Mouse (Mus musculus): ENCODE measurements around the gene Ap1b1. TPM values are rescaled to one million over a fixed set of nuclear protein-coding genes. Genes with fewer than 3 reads are reported as not detected.

Ap1b1 gene
- total RNA-seq, 2 experiments from 2014 or later, result 142 to 146 TPM

GRCm38 (mm10) chr11:5035421-5035820 is 48.8 kb downstream of the Ap1b1 start:
- peak; percentile 75 to 77 for DNase-seq

GRCm38 (mm10) chr11:5037146-5037854 is 50.7 kb downstream of the Ap1b1 start:
- no peak for DNase-seq

- no peak for DNase-seq
These were observed 54.0 kb downstream of the Ap1b1 start for GRCm38 (mm10) chr11:5040585-5040984.

- peak; percentile 67 to 68 for DNase-seq
These were observed 54.6 kb downstream of the Ap1b1 start for GRCm38 (mm10) chr11:5041144-5041780.

GRCm38 (mm10) chr11:5042645-5043381 is 56.2 kb downstream of the Ap1b1 start:
- no peak for DNase-seq

GRCm38 (mm10) chr11:5046321-5046926 is 59.8 kb downstream of the Ap1b1 start:
- no peak for DNase-seq

- no peak for DNase-seq
These were observed 65.0 kb downstream of the Ap1b1 start for GRCm38 (mm10) chr11:5051629-5052028.

- DNase-seq, result peak in 1 of 2 experiments; percentile 45
These were observed 65.7 kb downstream of the Ap1b1 start for GRCm38 (mm10) chr11:5052200-5052854.

GRCm38 (mm10) chr11:5054151-5054550 is 67.5 kb downstream of the Ap1b1 start:
- no peak for DNase-seq

GRCm38 (mm10) chr11:5054874-5055273 is 68.2 kb downstream of the Ap1b1 start:
- DNase-seq, result no peak

GRCm38 (mm10) chr11:5055945-5056938 is 69.6 kb downstream of the Ap1b1 start:
- DNase-seq, result no peak

- no peak for DNase-seq
These were observed 70.4 kb downstream of the Ap1b1 start for GRCm38 (mm10) chr11:5057064-5057463.

- DNase-seq, result no peak
These were observed 70.9 kb downstream of the Ap1b1 start for GRCm38 (mm10) chr11:5057541-5057855.

GRCm38 (mm10) chr11:5057856-5058641 is 71.4 kb downstream of the Ap1b1 start, which contains the start of gene Rasl10a:
Rasl10a (plus strand) TSS chr11:5058128.
- DNase-seq, result peak; percentile 54 to 55

- no peak for DNase-seq
These were observed 72.2 kb downstream of the Ap1b1 start for GRCm38 (mm10) chr11:5058783-5059182.

- DNase-seq, result no peak
These were observed 72.6 kb downstream of the Ap1b1 start for GRCm38 (mm10) chr11:5059230-5059629.

GRCm38 (mm10) chr11:5059704-5060156 is 73.1 kb downstream of the Ap1b1 start:
- DNase-seq, result peak; percentile 65 to 72

GRCm38 (mm10) chr11:5060756-5061412 is 74.3 kb downstream of the Ap1b1 start:
- DNase-seq, result no peak

GRCm38 (mm10) chr11:5061413-5062139 is 75.0 kb downstream of the Ap1b1 start:
- DNase-seq, result peak; percentile 95 to 96
